Mouse (Mus musculus) liver, adult 10 weeks (tissue): ENCODE results near the gene Fcer1a. TPM values are rescaled to one million over a fixed set of nuclear protein-coding genes. Genes with fewer than 3 reads are reported as not detected.

Source experiments
- polyA plus RNA-seq: library from polyadenylated mRNA; stranded (reverse); fragments of 350-450 nt; fragmentation: Illumina TruSeq; extraction: RNeasy Lipid Tissue Mini Kit (QIAGEN cat#74804); gene quantifications from one replicate; pipeline ENCODE4 v1.2.3, GENCODE M21; 2014; ENCODE audit warnings: low read depth, low replicate concordance

Fcer1a gene
- polyA plus RNA-seq, result not detected

DNA sequence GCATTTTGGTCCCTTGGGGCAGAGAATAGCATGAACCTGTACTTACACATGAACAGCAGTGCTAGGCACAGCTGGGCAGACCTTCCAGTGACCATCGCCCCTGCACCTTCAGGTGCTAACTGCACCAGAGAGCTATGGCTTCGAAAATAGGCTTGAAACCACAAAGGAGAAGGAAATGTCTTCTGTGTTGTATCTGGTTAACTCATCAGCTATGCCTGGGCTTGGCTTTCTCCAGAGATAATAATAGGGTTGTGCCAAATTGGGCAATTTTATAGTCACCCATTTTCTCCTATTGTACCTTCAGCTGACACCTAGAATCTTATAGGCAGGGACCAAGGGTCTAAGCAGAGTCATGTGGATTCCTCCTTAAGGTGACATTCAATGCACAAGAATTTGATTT lies at the start of gene Fcer1a:
TSS of gene Fcer1a (minus strand) at position 134 of the 400 bp plus-strand sequence.

DNA sequence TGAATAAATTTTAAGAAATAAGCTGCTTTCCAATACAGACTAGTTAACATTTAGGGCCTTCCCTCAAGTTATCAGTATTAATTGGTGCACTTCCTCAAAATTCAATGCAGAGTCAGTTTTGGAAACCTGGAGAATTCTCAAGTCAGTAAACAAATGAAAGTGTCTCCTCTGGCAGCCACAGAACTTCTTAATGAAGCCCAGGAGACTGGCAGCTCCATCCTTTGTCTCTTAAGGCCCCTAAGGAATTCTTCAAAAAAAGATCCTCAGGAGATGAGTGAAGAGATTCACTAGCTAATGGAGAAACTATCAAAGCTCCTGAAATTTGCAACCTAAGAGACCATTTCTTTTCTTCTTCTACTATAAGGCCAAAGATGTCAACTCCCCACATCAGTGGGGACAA lies 38.7 kb upstream of the Fcer1a start, which contains the start of gene Olfr418:
TSS of gene Olfr418 (plus strand) at position 301 of the 400 bp plus-strand sequence.

DNA sequence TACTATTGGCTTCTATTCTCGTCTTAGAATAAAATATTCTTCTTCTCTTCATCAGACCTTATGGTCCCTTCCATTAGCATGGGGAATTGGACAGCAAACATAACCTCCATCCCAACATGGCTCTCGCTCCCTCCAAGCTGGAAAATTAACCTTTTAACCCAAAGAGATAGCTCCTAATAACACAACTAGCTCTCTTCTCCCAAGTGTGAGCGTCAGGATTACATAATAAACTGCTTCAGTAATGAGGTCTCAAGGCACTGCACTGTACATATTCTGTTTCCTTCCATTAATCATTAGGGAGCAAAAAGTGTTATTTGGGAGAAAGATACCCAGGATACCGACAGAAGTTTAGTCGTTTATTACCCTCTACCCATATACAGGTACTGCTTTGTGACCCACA lies 14.9 kb downstream of the Fcer1a start, which contains the start of gene Olfr1404:
TSS of gene Olfr1404 (plus strand) at position 301 of the 400 bp plus-strand sequence.

DNA sequence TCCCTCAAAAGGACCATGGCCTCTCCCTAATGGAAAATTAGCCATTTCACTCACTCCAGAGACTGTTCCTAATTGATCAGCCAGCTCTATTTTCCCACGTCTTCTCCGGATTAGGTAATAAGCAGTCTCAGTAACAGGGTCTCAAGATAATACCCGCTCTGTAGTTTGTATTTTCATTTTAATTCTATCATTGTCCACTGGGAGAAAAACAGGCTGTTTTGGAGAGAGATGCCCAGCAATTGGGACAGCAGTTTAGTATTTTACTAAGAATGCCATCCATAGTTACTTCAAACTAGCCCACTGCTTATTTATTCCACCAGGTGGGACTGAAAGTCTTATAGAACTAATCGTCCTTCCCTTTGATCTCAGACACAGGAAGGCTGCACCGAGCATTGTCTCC lies 29.5 kb downstream of the Fcer1a start, which contains the start of gene Olfr218:
TSS of gene Olfr218 (plus strand) at position 301 of the 400 bp plus-strand sequence.

DNA sequence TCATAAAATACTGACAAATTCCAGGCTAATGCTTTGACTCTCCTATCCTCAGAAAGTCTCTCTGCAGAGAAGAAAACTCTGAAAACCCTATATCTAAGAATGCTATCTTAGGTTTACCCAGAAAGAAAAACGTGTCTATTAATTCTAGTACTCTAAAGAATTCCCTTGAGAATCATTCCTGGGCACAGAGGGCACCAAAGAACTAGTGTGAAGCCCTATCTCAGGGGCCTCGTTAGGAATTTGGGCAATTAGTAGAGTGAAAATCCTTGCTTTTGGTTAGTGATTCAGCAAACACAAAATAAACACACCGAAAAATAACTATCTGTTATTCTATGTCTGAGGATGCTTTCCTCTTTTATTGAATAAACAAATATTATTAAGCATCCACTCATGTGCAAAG lies 36.5 kb downstream of the Fcer1a start, which contains the start of gene Olfr1406:
TSS of gene Olfr1406 (minus strand) at position 101 of the 400 bp plus-strand sequence.

Other genes starting within 250 kb of the Fcer1a start
- not detected for gene Olfr1408, start 89.8 kb downstream of the Fcer1a start, polyA plus RNA-seq
- gene Olfr1406, start 36.6 kb downstream of the Fcer1a start, polyA plus RNA-seq, result not detected
- gene Olfr218, start 29.4 kb downstream of the Fcer1a start, polyA plus RNA-seq, result not detected
- not detected for gene Olfr1404, start 14.8 kb downstream of the Fcer1a start, polyA plus RNA-seq
- gene Olfr418, start 38.8 kb upstream of the Fcer1a start, polyA plus RNA-seq, result not detected
- not detected for gene Mptx2, start 50.6 kb upstream of the Fcer1a start, polyA plus RNA-seq
- 0.61 TPM for gene Ackr1, start 106.5 kb upstream of the Fcer1a start, polyA plus RNA-seq
- 3.3 TPM for gene Aim2, start 123.7 kb upstream of the Fcer1a start, polyA plus RNA-seq
- 1.4 TPM for gene Cadm3, start 140.5 kb upstream of the Fcer1a start, polyA plus RNA-seq